Mouse (Mus musculus): ENCODE data around the gene Ddo.

Ddo gene

GRCm38 (mm10) chr10:40716713-40717112, 86.9 kb downstream of the Ddo start:
- peak in 1 of 2 experiments; percentile 47 for DNase-seq (ENCODE audit: low spot score in 2 of 2)

GRCm38 (mm10) chr10:40718362-40718761, 88.6 kb downstream of the Ddo start:
- DNase-seq (ENCODE audit: low spot score in 2 of 2): no peak

GRCm38 (mm10) chr10:40719062-40719461, 89.3 kb downstream of the Ddo start:
- DNase-seq (ENCODE audit: low spot score in 2 of 2): no peak

- DNase-seq (ENCODE audit: low spot score in 2 of 2): no peak
Observed at GRCm38 (mm10) chr10:40720883-40721282, 91.1 kb downstream of the Ddo start.

- DNase-seq (ENCODE audit: low spot score in 2 of 2): no peak
Observed at GRCm38 (mm10) chr10:40724342-40724741, 94.5 kb downstream of the Ddo start.

GRCm38 (mm10) chr10:40725066-40725465, 95.3 kb downstream of the Ddo start:
- DNase-seq (ENCODE audit: low spot score in 2 of 2): no peak

GRCm38 (mm10) chr10:40725471-40725870, 95.7 kb downstream of the Ddo start:
- no peak for DNase-seq (ENCODE audit: low spot score in 2 of 2)

- DNase-seq (ENCODE audit: low spot score in 2 of 2): no peak
Observed at GRCm38 (mm10) chr10:40726288-40726902, 96.6 kb downstream of the Ddo start.

- no peak for DNase-seq (ENCODE audit: low spot score in 2 of 2)
Observed at GRCm38 (mm10) chr10:40726989-40727388, 97.2 kb downstream of the Ddo start.

GRCm38 (mm10) chr10:40730200-40730599, 100.4 kb downstream of the Ddo start:
- no peak for DNase-seq (ENCODE audit: low spot score in 2 of 2)
